In the genomic region with DNA sequence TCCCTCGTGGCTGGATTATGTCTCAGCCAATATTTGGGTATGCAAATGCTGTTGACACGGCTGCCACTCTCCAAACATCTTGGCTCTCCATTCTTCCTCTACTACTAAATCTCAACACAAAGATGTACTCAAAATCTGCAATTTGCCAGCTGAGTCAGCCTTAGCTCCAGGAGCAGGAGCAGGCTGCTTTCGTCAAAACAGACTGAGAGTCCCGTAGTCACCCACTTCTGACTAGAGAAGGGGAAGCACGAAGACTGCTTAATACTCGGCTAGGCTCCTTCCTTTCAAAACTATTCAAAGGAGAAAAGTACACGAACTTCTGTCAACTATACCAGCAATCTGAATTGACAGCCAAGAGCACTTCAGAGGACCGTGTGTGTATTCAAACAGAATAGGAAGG, we compare ENCODE assay signal across 8 mouse cellular contexts. TPM values are rescaled to one million over a fixed set of nuclear protein-coding genes. Genes with fewer than 3 reads are reported as not detected.
A peak's percentile ranks its signal among the peaks of the same experiment; 100 is the strongest.
DNase-seq lines count a peak whose midpoint lies in the region; ATAC-seq and TF ChIP-seq lines count a peak whose summit lies in the region.

No protein-coding gene starts in this region.

- peak overlapping the region; percentile 97 to 99 for H3K4me3 ChIP-seq in heart, embryonic 14.5 days (ENCODE audit: control insufficient read depth in 1 of 2, insufficient read depth in 1 of 2, low read depth in 1 of 2, low read length in 2 of 2)
- H3K4me3 ChIP-seq in midbrain, embryonic 11.5 days (ENCODE audit: low read depth, low read length) = peak overlapping the region; percentile 88
- H3K4me3 ChIP-seq in thymus, adult 2 months (ENCODE audit: control insufficient read depth, insufficient read depth, low read length) = no peak overlapping the region

- H3K9ac ChIP-seq in heart, embryonic 14.5 days (ENCODE audit: low read length) = peak overlapping the region; percentile 97
- H3K9ac ChIP-seq in midbrain, embryonic 11.5 days (ENCODE audit: low read length) = peak overlapping the region; percentile 73; the same call in 1 of the 2 replicates

- peak overlapping the region; percentile 78 for H3K4me2 ChIP-seq in heart, embryonic 14.5 days (ENCODE audit: low read length)
- H3K4me2 ChIP-seq in midbrain, embryonic 11.5 days = peak overlapping the region; percentile 67

- no peak for DNase-seq in heart, adult 8-10 months (ENCODE audit: low spot score)
- peak; percentile 83 for DNase-seq in brain, embryonic 14.5 days (ENCODE audit: low read depth)
- DNase-seq in induced T-regulatory cell, adult 2 months (ENCODE audit: low read depth) = peak; percentile 49
- DNase-seq in midbrain, embryonic 11.5 days (ENCODE audit: low spot score, missing footprints) = no peak
- DNase-seq in gastrocnemius, postnatal 25 days = no peak
- DNase-seq in right cerebral cortex, adult 2 months (ENCODE audit: low spot score in 2 of 2) = no peak
- no peak for DNase-seq in thymus, adult 2 months

- ATAC-seq in heart, embryonic 14.5 days (ENCODE audit: insufficient number of reproducible peaks, insufficient read depth, low FRiP score, low read depth) = no peak
- peak; percentile 3; the same call in 1 of the 2 replicates for ATAC-seq in midbrain, embryonic 11.5 days (ENCODE audit: low FRiP score)

- H3K27me3 ChIP-seq in heart, embryonic 14.5 days (ENCODE audit: control insufficient read depth, insufficient read depth, low read length) = no peaks in the 10 kb centered on the region
- H3K27me3 ChIP-seq in midbrain, embryonic 11.5 days (ENCODE audit: control insufficient read depth, insufficient read depth, low read length) = no peaks in the 10 kb centered on the region
- no peaks in the 10 kb centered on the region for H3K27me3 ChIP-seq in thymus, adult 2 months (ENCODE audit: control insufficient read depth, insufficient read depth, low read length)

- no peak for TF ChIP-seq POLR2A in brain, embryonic 14.5 days (IDR thresholded peaks at IDR 0.05; ENCODE audit: borderline replicate concordance, extremely low read depth, insufficient read depth, insufficient read length, poor library complexity, severe bottlenecking)
- TF ChIP-seq POLR2A in thymus, adult 2 months (IDR thresholded peaks at IDR 0.05; ENCODE audit: control insufficient read depth, extremely low read depth, insufficient read depth, low read length, poor library complexity) = no peak

- TF ChIP-seq CTCF in brain, embryonic 14.5 days (IDR thresholded peaks at IDR 0.05; ENCODE audit: borderline replicate concordance, extremely low read depth, insufficient read depth, insufficient read length) = no peak
- no peak for TF ChIP-seq CTCF in thymus, adult 2 months (IDR thresholded peaks at IDR 0.05; ENCODE audit: borderline replicate concordance, control insufficient read depth, extremely low read depth, insufficient read depth, low read length, poor library complexity)

- H3K27ac ChIP-seq in heart, embryonic 14.5 days (replicated peaks in 1 of 2; ENCODE audit: control insufficient read depth in 1 of 2, insufficient read depth in 1 of 2, low read depth in 2 of 2, low read length in 2 of 2) = peak overlapping the region; percentile 97 to 98
- no peak overlapping the region for H3K27ac ChIP-seq in midbrain, embryonic 11.5 days (ENCODE audit: low read depth, low read length)
- H3K27ac ChIP-seq in thymus, adult 2 months (ENCODE audit: control insufficient read depth, insufficient read depth, low read length) = no peak overlapping the region

- H3K4me1 ChIP-seq in heart, embryonic 14.5 days (ENCODE audit: control insufficient read depth in 2 of 2, insufficient read depth in 2 of 2, low read length in 2 of 2) = peaks cover 39 to 59% of the 10 kb centered on the region in 2 experiments
- H3K4me1 ChIP-seq in midbrain, embryonic 11.5 days (ENCODE audit: control insufficient read depth, insufficient read depth, low read length) = peaks cover 28% of the 10 kb centered on the region
- peaks cover 18% of the 10 kb centered on the region for H3K4me1 ChIP-seq in thymus, adult 2 months (replicated peaks; ENCODE audit: control insufficient read depth, insufficient read depth, low read length)

- peaks cover 8% of the 10 kb centered on the region; the same call in 1 of the 2 replicates for H3K36me3 ChIP-seq in heart, embryonic 14.5 days (ENCODE audit: control insufficient read depth, insufficient read depth, low read length)
- H3K36me3 ChIP-seq in midbrain, embryonic 11.5 days (ENCODE audit: control insufficient read depth, insufficient read depth, low read length) = no peaks in the 10 kb centered on the region
- H3K36me3 ChIP-seq in thymus, adult 2 months (ENCODE audit: control insufficient read depth, insufficient read depth, low read length) = no peaks in the 10 kb centered on the region

- WGBS in heart, embryonic 14.5 days = 19% methylated on average over 8 of the region's 8 CpGs
- WGBS in midbrain, embryonic 11.5 days = 16% methylated on average over 8 of the region's 8 CpGs
- WGBS in thymus, adult 2 months = 19% methylated on average over 8 of the region's 8 CpGs

- no peaks in the 10 kb centered on the region for H3K9me3 ChIP-seq in heart, embryonic 14.5 days (ENCODE audit: control insufficient read depth, low read length)
- H3K9me3 ChIP-seq in midbrain, embryonic 11.5 days (ENCODE audit: control insufficient read depth, low read length) = no peaks in the 10 kb centered on the region

RNA-seq across cellular contexts. Expression of a gene that starts 2.1 kb away (rescaled TPM):
- 59.9 and 96.1 TPM in 2 replicates for polyA plus RNA-seq in heart, embryonic 14.5 days (2014; fragmentation: Nextera tagmentation; extraction: Ambion mirVana)
- total RNA-seq in heart, adult 8-10 months (2022) = 100 to 1,000 TPM; 303 to 326 (median 315) TPM
- 50.5 and 52.9 TPM in 2 replicates for polyA plus RNA-seq in brain, embryonic 14.5 days (2012; rRNA removed)
- polyA plus RNA-seq in midbrain, embryonic 11.5 days (2014; fragmentation: Nextera tagmentation; extraction: Ambion mirVana) = 49.8 and 56.0 TPM in 2 replicates
- total RNA-seq in gastrocnemius, postnatal 25 days (2021) = 100 to 1,000 TPM; 193 to 219 TPM
- 67.2 and 69.6 TPM in 2 replicates for polyA plus RNA-seq in thymus, adult 2 months (2012; rRNA removed)

RNA-seq across cellular contexts. Expression of a gene that starts 42.6 kb away (rescaled TPM):
- polyA plus RNA-seq in heart, embryonic 14.5 days (2014; fragmentation: Nextera tagmentation; extraction: Ambion mirVana) = 1.5 and 1.7 TPM in 2 replicates
- total RNA-seq in heart, adult 8-10 months (2022) = under 1 TPM; 0.25 to 0.71 (median 0.53) TPM
- 12.7 and 13.6 TPM in 2 replicates for polyA plus RNA-seq in brain, embryonic 14.5 days (2012; rRNA removed)
- polyA plus RNA-seq in midbrain, embryonic 11.5 days (2014; fragmentation: Nextera tagmentation; extraction: Ambion mirVana) = 17.2 and 23.4 TPM in 2 replicates
- total RNA-seq in gastrocnemius, postnatal 25 days (2021) = not detected
- polyA plus RNA-seq in thymus, adult 2 months (2012; rRNA removed) = 0.78 and 0.98 TPM in 2 replicates

RNA-seq across cellular contexts. Expression of a gene that starts 57.4 kb away (rescaled TPM):
- 49.6 and 50.2 TPM in 2 replicates for polyA plus RNA-seq in heart, embryonic 14.5 days (2014; fragmentation: Nextera tagmentation; extraction: Ambion mirVana)
- total RNA-seq in heart, adult 8-10 months (2022) = 10 to 100 TPM; 34.1 to 41.0 (median 37.0) TPM
- polyA plus RNA-seq in brain, embryonic 14.5 days (2012; rRNA removed) = 53.0 and 69.8 TPM in 2 replicates
- polyA plus RNA-seq in midbrain, embryonic 11.5 days (2014; fragmentation: Nextera tagmentation; extraction: Ambion mirVana) = 55.7 and 56.7 TPM in 2 replicates
- total RNA-seq in gastrocnemius, postnatal 25 days (2021) = 10 to 100 TPM; 25.8 to 30.0 TPM
- 41.3 and 41.9 TPM in 2 replicates for polyA plus RNA-seq in thymus, adult 2 months (2012; rRNA removed)

Comparison
In these comparisons a context has a peak if more than half of its experiments do, and no peak if none do; other contexts are left out.
1. H3K27ac ChIP-seq: peak in heart, embryonic 14.5 days (2 of 2); none in midbrain, embryonic 11.5 days (single experiment) and thymus, adult 2 months (single experiment).
2. DNase-seq: peak in brain, embryonic 14.5 days (single experiment) and induced T-regulatory cell, adult 2 months (single experiment); none in heart, adult 8-10 months (single experiment), midbrain, embryonic 11.5 days (single experiment), gastrocnemius, postnatal 25 days (single experiment), right cerebral cortex, adult 2 months (0 of 2) and thymus, adult 2 months (single experiment).